Mouse (Mus musculus) liver, postnatal 0 days (tissue): ENCODE results near the gene Eno4. TPM values are rescaled to one million over a fixed set of nuclear protein-coding genes. Genes with fewer than 3 reads are reported as not detected.
"Not testable (repeated sequence)": the region's sequence is repeated elsewhere in the genome, so short reads cannot be mapped to it uniquely, and the experiment has no call there.

Experiments used
- ATAC-seq: fragments of 200-750 bp; cut with Nextera tagmentation; 2 replicates; pipeline ENCODE4 v1.8.0; 2017; ENCODE audit warnings: mild to moderate bottlenecking, moderate library complexity
- DNase-seq: peaks from one replicate; pipeline ENCODE4 v3.0.0-alpha.2; 2016
- H3K27ac ChIP-seq: fragments of 300-500 bp; sonication (generic); 2 replicates; pipeline ENCODE4 v1.5.1; 2014; ENCODE audit warnings: antibody characterized with exemption, moderate library complexity, mild to moderate bottlenecking, low read depth
- H3K27me3 ChIP-seq: fragments of 300-500 bp; sonication (generic); 2 replicates; pipeline ENCODE4 v1.6.1; 2014; ENCODE audit warnings: low read length, control low read depth, mixed read lengths; ENCODE audit not compliant: insufficient read depth
- H3K36me3 ChIP-seq: fragments of 300-500 bp; sonication (generic); replicated peaks from 2 replicates; pipeline ENCODE4 v1.6.1; 2014; ENCODE audit warnings: mild to moderate bottlenecking, control low read depth, low read length, moderate library complexity, mixed read lengths; ENCODE audit not compliant: insufficient read depth
- H3K4me1 ChIP-seq: fragments of 300-500 bp; sonication (generic); 2 replicates; pipeline ENCODE4 v1.6.1; 2014; ENCODE audit warnings: antibody characterized with exemption, mild to moderate bottlenecking, control low read depth; ENCODE audit not compliant: insufficient read depth
- H3K4me2 ChIP-seq: fragments of 300-500 bp; sonication (generic); 2 replicates; pipeline ENCODE4 v1.6.1; 2014; ENCODE audit warnings: low read depth, mild to moderate bottlenecking, low read length, moderate library complexity, mixed read lengths
- H3K4me3 ChIP-seq: fragments of 300-500 bp; sonication (generic); 2 replicates; pipeline ENCODE4 v1.5.1; 2014; ENCODE audit warnings: low read depth, low read length
- H3K9ac ChIP-seq: fragments of 300-500 bp; sonication (generic); replicated peaks from 2 replicates; pipeline ENCODE4 v1.6.1; 2014; ENCODE audit warnings: mild to moderate bottlenecking, moderate library complexity
- H3K9me3 ChIP-seq: fragments of 300-500 bp; sonication (generic); 2 replicates; pipeline ENCODE4 v1.6.1; 2016; ENCODE audit warnings: mild to moderate bottlenecking, control low read depth, low read length, mixed read lengths
- CTCF ChIP-seq: sonication (generic); IDR thresholded peaks from 2 replicates; pipeline ENCODE4 v1.5.1; 2016; ENCODE audit warnings: antibody characterized with exemption, low read depth
- EP300 ChIP-seq: IDR thresholded peaks from 2 replicates; pipeline ENCODE4 v1.6.1; 2016; ENCODE audit warnings: antibody characterized with exemption, low read depth, mild to moderate bottlenecking
- WGBS: fragments of 180-500 bp; shearing (Covaris S2); extraction: QIAGEN DNeasy Blood & Tissue Kit; methylation state at CpG from one replicate; pipeline ENCODE4 v1.1.7; 2014; ENCODE audit not compliant: insufficient replicate concordance; 5-methylcytosine and 5-hydroxymethylcytosine counted together
- polyA plus RNA-seq: library from polyadenylated mRNA; unstranded; fragments of >200 nt; fragmentation: Nextera tagmentation; extraction: Ambion mirVana; gene quantifications from 2 replicates; pipeline ENCODE4 v1.2.1, GENCODE M21; 2015

Eno4 gene
- polyA plus RNA-seq, result not detected in 2 replicates

DNA sequence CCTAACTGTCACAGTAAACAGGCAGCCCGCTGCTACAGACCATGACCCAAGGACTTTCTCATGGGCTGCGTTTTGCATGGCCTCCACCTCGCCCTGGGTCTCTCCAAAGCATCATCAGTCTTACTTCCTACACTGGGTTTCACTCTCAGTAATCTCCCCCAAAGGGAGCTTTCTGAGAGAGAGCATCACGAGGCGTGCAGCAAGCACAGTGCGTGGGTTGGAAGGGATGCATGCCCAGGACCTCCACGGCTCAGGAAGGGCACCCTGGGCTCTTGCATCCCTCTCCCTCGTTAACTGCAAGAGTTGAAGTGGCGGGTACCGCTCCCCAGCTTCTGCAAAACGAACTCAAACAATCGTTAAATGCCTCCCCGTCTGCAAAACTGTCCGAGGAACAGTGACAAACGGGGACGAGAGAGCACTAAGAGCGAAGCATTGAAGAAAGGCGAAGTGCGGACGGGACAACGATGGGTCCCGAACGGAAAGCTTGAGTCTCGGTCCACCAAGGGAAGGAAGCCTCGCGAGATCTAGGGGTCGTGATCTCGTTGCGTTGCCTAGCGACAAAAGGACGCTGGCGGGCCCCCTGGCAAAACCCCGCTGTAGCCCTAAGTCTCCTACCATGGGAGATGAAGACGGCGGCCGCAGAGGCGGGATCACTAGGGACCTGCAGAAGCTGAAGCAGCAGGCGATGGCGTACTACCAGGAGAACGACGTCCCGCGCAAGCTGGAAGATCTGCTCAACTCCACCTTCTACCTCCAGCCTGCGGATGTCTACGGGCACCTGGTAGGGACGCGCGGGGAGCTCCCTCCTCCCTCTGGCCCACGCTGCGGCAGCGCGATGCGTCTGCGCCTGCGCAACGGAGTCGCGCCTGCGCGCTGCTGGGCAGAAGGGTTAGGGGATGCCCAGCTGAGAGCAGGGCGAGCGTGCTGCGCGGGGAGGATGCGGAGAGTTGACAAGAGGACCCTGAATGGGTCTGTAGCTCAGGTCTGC is at the start of gene Eno4, which contains the start of gene Hspa12a:
Eno4 (plus strand) TSS at position 585 of the 988 bp plus-strand sequence.
Hspa12a (minus strand) TSS at position 814 of the 988 bp plus-strand sequence.
- WGBS, result 1% methylated on average over 58 of the region's 65 CpGs
- peak within 1 kb of the TSS; percentile 76 for H3K9ac ChIP-seq

DNA sequence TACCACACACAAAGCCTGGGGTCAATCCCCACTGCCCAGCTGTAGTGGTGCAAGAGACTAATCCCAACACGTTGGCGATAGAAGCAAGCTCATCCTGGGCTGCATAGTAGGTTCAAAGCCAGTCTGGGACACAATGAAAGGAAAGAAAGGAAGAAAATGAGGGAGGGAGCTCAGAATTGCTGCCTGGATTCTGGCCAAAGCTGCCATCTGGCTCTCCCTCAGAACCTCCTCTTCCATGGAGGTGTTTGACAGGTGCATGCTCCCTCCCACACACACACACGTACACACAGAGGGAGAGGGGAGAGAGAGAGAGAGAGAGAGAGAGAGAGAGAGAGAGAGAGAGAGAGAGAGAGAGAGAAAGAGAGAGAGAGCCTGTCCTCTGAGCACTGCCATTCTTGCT is 47.0 kb upstream of the Eno4 start:
- no peak overlapping the region for H3K4me2 ChIP-seq
- no peak overlapping the region for H3K9ac ChIP-seq
- H3K27me3 ChIP-seq, result no peaks in the 10 kb centered on the region
- TF ChIP-seq EP300 (no peak), CTCF (no peak)
- H3K27ac ChIP-seq, result no peak overlapping the region
- no peak overlapping the region for H3K4me3 ChIP-seq
- 67% methylated on average over 3 of the region's 3 CpGs for WGBS
- DNase-seq (no peak), ATAC-seq (no peak)
- no peaks in the 10 kb centered on the region for H3K9me3 ChIP-seq
- H3K4me1 ChIP-seq, result no peaks in the 10 kb centered on the region
- no peaks in the 10 kb centered on the region for H3K36me3 ChIP-seq

More for the DNA sequence above, at the start of gene Eno4, which contains the start of gene Hspa12a:
- Histone ChIP-seq H3K4me3 (peak within 1 kb of the TSS; percentile 54), H3K27me3 (no peaks in the 10 kb centered on the region), H3K27ac (no peak within 1 kb of the TSS), H3K9me3 (no peaks in the 10 kb centered on the region), H3K4me2 (peak within 1 kb of the TSS; percentile 88), H3K36me3 (no peaks in the 10 kb centered on the region), H3K4me1 (peaks cover 9% of the 10 kb centered on the region)
- peak; percentile 87 for DNase-seq
- peak; percentile 97 for ATAC-seq
- TF ChIP-seq CTCF (no peak), EP300 (no peak)

- H3K9ac ChIP-seq, H3K4me1 ChIP-seq, H3K27me3 ChIP-seq, H3K4me3 ChIP-seq, H3K9me3 ChIP-seq, H3K36me3 ChIP-seq, H3K4me2 ChIP-seq, ATAC-seq, H3K27ac ChIP-seq, DNase-seq: not testable (repeated sequence)
- WGBS, result 76% methylated on average over 10 of the region's 10 CpGs
Observed at GRCm38 (mm10) chr19:58900471-58900870, 42.8 kb upstream of the Eno4 start.

DNA sequence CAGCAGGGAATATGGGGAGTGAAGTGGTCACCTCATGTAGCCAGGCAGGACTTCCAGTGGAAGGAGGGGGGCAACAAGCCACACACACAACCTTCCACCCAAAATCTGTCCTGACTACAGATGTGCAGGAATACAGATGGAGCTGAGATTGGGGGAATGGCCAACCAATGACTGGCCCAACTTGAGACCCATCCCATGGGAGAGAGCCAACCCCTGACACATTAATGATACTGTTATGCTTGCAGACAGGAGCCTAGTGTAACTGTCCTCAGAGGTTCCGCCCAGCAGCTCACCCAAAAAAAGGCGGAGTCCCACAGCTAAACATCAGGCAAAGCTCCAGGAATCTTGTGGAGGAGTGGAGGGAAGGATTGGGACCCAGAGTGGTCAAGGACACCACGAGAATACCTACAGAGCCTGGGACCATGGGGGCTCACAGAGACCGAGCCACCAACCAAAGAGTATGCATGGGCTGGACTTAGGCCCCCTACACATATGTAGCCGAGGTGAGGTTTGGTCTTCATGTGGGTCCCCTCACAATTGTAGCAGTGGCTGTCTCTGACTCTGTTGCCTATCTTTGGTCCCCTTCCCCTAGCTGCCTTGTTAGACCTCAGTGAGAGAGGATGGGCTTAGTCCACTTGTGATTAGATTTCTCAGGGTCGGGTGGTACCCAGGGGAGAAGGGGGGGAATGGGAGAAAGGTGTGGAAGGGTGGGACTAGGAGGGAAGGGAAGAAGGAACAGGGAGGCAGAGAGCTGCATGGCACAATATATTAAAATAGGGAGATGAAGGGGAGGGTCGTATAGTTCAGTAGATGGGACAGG is 39.9 kb upstream of the Eno4 start:
- H3K9me3 ChIP-seq, result no peaks in the 10 kb centered on the region
- H3K27me3 ChIP-seq, result no peaks in the 10 kb centered on the region
- no peaks in the 10 kb centered on the region for H3K36me3 ChIP-seq
- 53% methylated on average over 7 of the region's 7 CpGs for WGBS
- H3K4me3 ChIP-seq, result no peak overlapping the region
- peak overlapping the region; percentile 42; the same call in 1 of the 2 replicates for H3K4me2 ChIP-seq
- no peaks in the 10 kb centered on the region for H3K4me1 ChIP-seq
- ATAC-seq, result no peak
- TF ChIP-seq EP300 (no peak), CTCF (no peak)
- no peak overlapping the region for H3K9ac ChIP-seq
- no peak overlapping the region for H3K27ac ChIP-seq
- no peak for DNase-seq

DNA sequence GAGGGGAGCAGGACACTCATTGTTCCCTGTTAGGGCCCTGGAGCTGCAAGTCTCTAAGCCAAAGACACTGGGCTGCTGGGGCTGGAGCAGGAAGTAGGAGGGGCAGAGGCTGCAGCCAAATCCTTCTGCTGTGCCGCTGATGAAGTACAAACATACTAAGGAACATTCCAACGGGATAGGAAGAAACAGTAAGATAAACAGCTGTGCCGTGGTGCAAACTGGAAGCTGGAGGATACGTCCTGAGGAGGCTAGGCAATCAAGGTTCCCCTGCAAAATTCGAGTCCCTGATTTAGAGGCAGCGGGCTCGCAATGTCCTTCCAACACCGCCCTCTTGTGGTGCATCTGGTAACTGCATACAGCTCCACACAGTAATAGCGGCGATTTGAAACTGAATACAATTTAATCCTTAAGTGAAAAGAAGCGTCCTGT is 39.3 kb upstream of the Eno4 start:
- 2% methylated on average over 11 of the region's 11 CpGs for WGBS
- Histone ChIP-seq H3K4me1 (no peaks in the 10 kb centered on the region), H3K4me2 (peak overlapping the region; percentile 42), H3K9ac (no peak overlapping the region), H3K4me3 (no peak overlapping the region), H3K27ac (no peak overlapping the region), H3K9me3 (no peaks in the 10 kb centered on the region), H3K27me3 (no peaks in the 10 kb centered on the region), H3K36me3 (no peaks in the 10 kb centered on the region)
- ATAC-seq, result peak; percentile 31; the same call in 1 of the 2 replicates
- TF ChIP-seq CTCF (peak; percentile 95), EP300 (no peak)
- DNase-seq, result peak; percentile 83

GRCm38 (mm10) chr19:58906685-58907084 is 36.5 kb upstream of the Eno4 start:
- no peak for ATAC-seq
- 64% methylated on average over 9 of the region's 9 CpGs for WGBS

More at GRCm38 (mm10) chr19:58906685-58907084, 36.5 kb upstream of the Eno4 start:
- no peaks in the 10 kb centered on the region for H3K27me3 ChIP-seq
- no peak overlapping the region for H3K4me2 ChIP-seq
- TF ChIP-seq EP300 (no peak), CTCF (no peak)
- H3K36me3 ChIP-seq, result no peaks in the 10 kb centered on the region
- peaks cover 3% of the 10 kb centered on the region; the same call in 1 of the 2 replicates for H3K4me1 ChIP-seq
- DNase-seq, result no peak
- H3K9me3 ChIP-seq, result no peaks in the 10 kb centered on the region
- H3K27ac ChIP-seq, result no peak overlapping the region
- H3K9ac ChIP-seq, result no peak overlapping the region
- no peak overlapping the region for H3K4me3 ChIP-seq
